In the genomic region with DNA sequence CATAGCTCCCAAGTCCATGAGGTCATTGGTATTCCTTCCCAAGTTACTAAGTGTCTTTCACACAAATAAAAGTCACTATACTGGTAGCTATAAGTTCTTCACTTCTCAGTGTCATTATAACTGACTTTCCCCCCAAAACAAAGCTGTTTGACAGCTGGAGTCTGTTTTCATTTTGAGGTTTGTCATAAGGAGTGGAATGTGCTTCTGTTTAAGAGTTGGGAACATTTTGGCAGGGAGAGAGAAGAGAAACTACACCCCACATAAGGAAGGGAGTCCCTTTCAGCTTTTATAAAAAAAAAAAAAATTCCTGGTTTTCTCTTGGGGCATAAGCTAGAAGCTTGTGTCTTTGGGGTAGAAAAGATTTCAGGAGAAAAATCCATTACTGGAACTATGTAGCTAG, we compare ENCODE assay signal across 20 mouse cellular contexts.
A peak's percentile ranks its signal among the peaks of the same experiment; 100 is the strongest.
DNase-seq lines count a peak whose midpoint lies in the region; ATAC-seq and TF ChIP-seq lines count a peak whose summit lies in the region.
"Had no signal": no experiment of that assay in that cellular context is flagged by ENCODE, and none has a peak within 500 bp of the region (broad histone marks: within the 10 kb centered on the region; RNA-seq: fewer than 3 reads in every experiment).

No protein-coding gene starts in this region.

- no peaks in the 10 kb centered on the region for H3K27me3 ChIP-seq in embryonic facial prominence, embryonic 12.5 days
- no peaks in the 10 kb centered on the region for H3K27me3 ChIP-seq in embryonic facial prominence, embryonic 10.5 days (replicated peaks; ENCODE audit: low read depth, poor library complexity, severe bottlenecking)
- no peaks in the 10 kb centered on the region for H3K27me3 ChIP-seq in kidney, embryonic 14.5 days (ENCODE audit: control insufficient read depth, insufficient read depth, low read length)
- H3K27me3 ChIP-seq in lung, postnatal 0 days (replicated peaks; ENCODE audit: insufficient read depth, low read length): no peaks in the 10 kb centered on the region
- H3K27me3 ChIP-seq: liver, embryonic 13.5 days; midbrain, embryonic 12.5 days; neural tube, embryonic 13.5 days had no signal

- H3K27ac ChIP-seq in embryonic facial prominence, embryonic 12.5 days: 0 out of 2 replicates have a peak overlapping the region, but pooled peaks have one; percentile 60
- no peak overlapping the region for H3K27ac ChIP-seq in embryonic facial prominence, embryonic 10.5 days (replicated peaks)
- H3K27ac ChIP-seq in kidney, embryonic 14.5 days (ENCODE audit: low read depth, low read length): peak overlapping the region; percentile 87
- peak overlapping the region; percentile 63 for H3K27ac ChIP-seq in lung, postnatal 0 days (ENCODE audit: low read length)
- H3K27ac ChIP-seq: liver, embryonic 13.5 days; macrophage; midbrain, embryonic 12.5 days; neural tube, embryonic 13.5 days had no signal

- no peak overlapping the region for H3K4me2 ChIP-seq in embryonic facial prominence, embryonic 12.5 days (replicated peaks)
- H3K4me2 ChIP-seq in kidney, embryonic 14.5 days (replicated peaks; ENCODE audit: low read depth, low read length): 0 out of 2 replicates have a peak overlapping the region, but pooled peaks have one; percentile 17
- no peak overlapping the region for H3K4me2 ChIP-seq in lung, postnatal 0 days (replicated peaks; ENCODE audit: low read depth, low read length)
- H3K4me2 ChIP-seq: liver, embryonic 13.5 days; midbrain, embryonic 12.5 days; neural tube, embryonic 13.5 days had no signal

- TF ChIP-seq EP300 in lung, postnatal 0 days (IDR thresholded peaks at IDR 0.05): no peak

- no peaks in the 10 kb centered on the region for H3K36me3 ChIP-seq in embryonic facial prominence, embryonic 12.5 days
- peaks cover 10% of the 10 kb centered on the region; the same call in 1 of the 2 replicates for H3K36me3 ChIP-seq in embryonic facial prominence, embryonic 10.5 days (replicated peaks)
- no peaks in the 10 kb centered on the region for H3K36me3 ChIP-seq in kidney, embryonic 14.5 days (ENCODE audit: control insufficient read depth, insufficient read depth, low read length)
- H3K36me3 ChIP-seq in lung, postnatal 0 days (ENCODE audit: insufficient read depth, low read length): no peaks in the 10 kb centered on the region
- H3K36me3 ChIP-seq: midbrain, embryonic 12.5 days; neural tube, embryonic 13.5 days had no signal

- no peak for TF ChIP-seq CTCF in lung, postnatal 0 days (IDR thresholded peaks at IDR 0.05)

- H3K4me1 ChIP-seq in embryonic facial prominence, embryonic 12.5 days: peaks cover 9% of the 10 kb centered on the region
- peaks cover 8% of the 10 kb centered on the region for H3K4me1 ChIP-seq in embryonic facial prominence, embryonic 10.5 days
- peaks cover 48% of the 10 kb centered on the region for H3K4me1 ChIP-seq in kidney, embryonic 14.5 days (ENCODE audit: control insufficient read depth, insufficient read depth, low read length)
- H3K4me1 ChIP-seq in lung, postnatal 0 days (ENCODE audit: insufficient read depth, low read depth, low read length): peaks cover 18% of the 10 kb centered on the region

- DNase-seq in embryonic facial prominence, embryonic 10.5 days (ENCODE audit: low spot score): no peak
- DNase-seq in kidney, postnatal 25 days: no peak
- peak; percentile 71 for DNase-seq in lung, postnatal 0 days (ENCODE audit: low spot score)
- no peak for DNase-seq in lung, postnatal 4 days
- DNase-seq in Muller cell, postnatal 12 days (ENCODE audit: inconsistent ontology term): no peak
- DNase-seq in liver: no peak
- DNase-seq: adrenal gland, adult 2 months; cerebellum, adult 18-20 months; cerebellum, postnatal 36 days; forebrain, postnatal 0 days; liver, embryonic 13.5 days; spleen, adult 18-20 months; thymus, postnatal 36 days had no signal

- H3K4me3 ChIP-seq in embryonic facial prominence, embryonic 12.5 days: no peak overlapping the region
- no peak overlapping the region for H3K4me3 ChIP-seq in embryonic facial prominence, embryonic 10.5 days
- H3K4me3 ChIP-seq in kidney, embryonic 14.5 days (ENCODE audit: low read length): no peak overlapping the region
- H3K4me3 ChIP-seq in lung, postnatal 0 days (ENCODE audit: low read depth, low read length): no peak overlapping the region
- H3K4me3 ChIP-seq: liver, embryonic 13.5 days; midbrain, embryonic 12.5 days; neural tube, embryonic 13.5 days had no signal

- ATAC-seq in embryonic facial prominence, embryonic 12.5 days (ENCODE audit: insufficient number of reproducible peaks, insufficient read depth, low FRiP score, low TSS enrichment): no peak
- ATAC-seq in kidney, embryonic 14.5 days (ENCODE audit: low FRiP score, low TSS enrichment): no peak
- ATAC-seq in lung, postnatal 0 days: peak; percentile 16; the same call in 1 of the 2 replicates
- ATAC-seq: CD4-positive, CD25-positive, alpha-beta regulatory T cell, adult 4 months; forebrain, postnatal 0 days had no signal

- no peaks in the 10 kb centered on the region for H3K9me3 ChIP-seq in embryonic facial prominence, embryonic 12.5 days
- H3K9me3 ChIP-seq in embryonic facial prominence, embryonic 10.5 days: no peaks in the 10 kb centered on the region
- no peaks in the 10 kb centered on the region for H3K9me3 ChIP-seq in kidney, embryonic 14.5 days (ENCODE audit: control insufficient read depth, low read length)
- no peaks in the 10 kb centered on the region for H3K9me3 ChIP-seq in lung, postnatal 0 days (ENCODE audit: low read length)
- H3K9me3 ChIP-seq: G1E; liver, embryonic 13.5 days; midbrain, embryonic 12.5 days; neural tube, embryonic 13.5 days had no signal

- H3K9ac ChIP-seq in embryonic facial prominence, embryonic 12.5 days: no peak overlapping the region
- no peak overlapping the region for H3K9ac ChIP-seq in kidney, embryonic 14.5 days (ENCODE audit: low read depth, low read length)
- no peak overlapping the region for H3K9ac ChIP-seq in lung, postnatal 0 days (replicated peaks; ENCODE audit: low read depth)
- H3K9ac ChIP-seq: forebrain, postnatal 0 days; liver, embryonic 13.5 days; midbrain, embryonic 12.5 days; neural tube, embryonic 13.5 days had no signal
